Mouse (Mus musculus): ENCODE results near the gene Cbl. TPM values are rescaled to one million over a fixed set of nuclear protein-coding genes. Genes with fewer than 3 reads are reported as not detected.

Cbl gene
- 13.4 and 17.3 TPM in 2 replicates for polyA plus RNA-seq (2014; fragmentation: Nextera tagmentation; extraction: Ambion mirVana)

DNA sequence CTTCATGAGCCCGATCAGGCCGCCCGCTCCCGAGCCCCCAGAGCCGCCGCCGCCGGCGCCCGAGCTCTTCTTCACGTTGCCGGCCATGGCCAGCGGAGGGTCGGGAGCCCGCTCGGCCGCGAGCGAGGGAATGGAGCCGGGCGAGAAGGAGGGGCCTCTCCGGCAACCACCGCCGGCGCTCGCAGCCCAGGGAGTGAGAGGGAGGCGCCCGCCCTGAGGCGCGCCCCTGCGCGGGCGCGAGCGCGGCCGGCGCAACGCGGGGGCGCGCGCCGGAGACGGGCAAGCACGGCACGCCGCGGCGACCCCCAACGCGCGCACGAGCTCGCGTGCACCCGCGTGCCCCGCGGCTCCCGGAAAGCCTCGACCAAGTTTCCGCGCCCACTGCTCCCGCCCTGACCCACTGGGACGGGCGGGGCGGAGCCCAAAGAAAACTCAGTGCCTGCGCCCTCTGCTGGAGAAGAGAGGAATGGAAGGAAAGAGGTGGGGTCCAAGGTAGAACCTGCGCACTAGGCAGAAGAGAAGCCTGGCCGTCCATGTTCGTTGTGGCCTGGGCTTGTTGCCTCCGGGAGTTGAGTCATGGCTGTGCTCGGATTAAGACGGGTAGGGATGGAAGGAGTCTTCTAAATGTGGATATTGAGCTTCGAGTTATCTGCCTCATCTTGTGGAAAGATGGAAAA, at the start of gene Cbl:
Gene Cbl (minus strand): TSS at position 248 of the 677 bp plus-strand sequence.
- H3K4me3 ChIP-seq (ENCODE audit: low read depth, low read length): peak within 1 kb of the TSS; percentile 82
- peak; percentile 94 for ATAC-seq
- no peaks in the 10 kb centered on the region for H3K27me3 ChIP-seq (replicated peaks; ENCODE audit: control insufficient read depth, insufficient read depth, low read length)
- WGBS: under 1% methylated on average over 72 of the region's 76 CpGs
- peak; percentile 98 for DNase-seq (ENCODE audit: low spot score)
- H3K27ac ChIP-seq (ENCODE audit: low read depth, low read length): peak within 1 kb of the TSS; percentile 94
- peak within 1 kb of the TSS; percentile 50 for H3K4me2 ChIP-seq (ENCODE audit: low read length)
- H3K9ac ChIP-seq (ENCODE audit: low read length): peak within 1 kb of the TSS; percentile 96
- H3K4me1 ChIP-seq (ENCODE audit: control insufficient read depth, insufficient read depth, low read length): peaks cover 10% of the 10 kb centered on the region
- H3K36me3 ChIP-seq (ENCODE audit: control insufficient read depth, insufficient read depth, low read length): no peaks in the 10 kb centered on the region
- H3K9me3 ChIP-seq (replicated peaks; ENCODE audit: control insufficient read depth, low read length): no peaks in the 10 kb centered on the region

DNA sequence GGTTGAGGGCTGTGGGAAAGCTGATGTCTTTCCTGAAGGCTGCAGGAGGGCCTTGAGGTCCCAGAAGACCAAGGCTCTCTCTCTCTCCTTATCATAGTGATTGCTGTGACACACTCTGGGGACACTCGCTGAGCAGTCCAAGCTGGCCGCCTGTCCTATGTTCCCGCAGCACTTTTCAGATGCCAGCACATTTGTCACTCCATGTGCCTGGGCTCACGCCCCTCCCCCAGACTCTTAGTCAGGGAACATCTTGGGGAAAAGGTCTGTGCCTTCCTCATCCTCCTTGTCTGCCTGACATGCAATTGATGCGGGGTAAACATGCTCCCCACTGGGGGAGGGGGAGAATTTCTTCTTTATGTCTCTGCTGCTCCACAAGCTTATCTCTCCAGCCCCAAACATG, 49.3 kb upstream of the Cbl start:
- DNase-seq (ENCODE audit: low spot score): no peak
- peaks cover 35% of the 10 kb centered on the region for H3K36me3 ChIP-seq (ENCODE audit: control insufficient read depth, insufficient read depth, low read length)
- peaks cover 7% of the 10 kb centered on the region for H3K4me1 ChIP-seq (ENCODE audit: control insufficient read depth, insufficient read depth, low read length)
- H3K9me3 ChIP-seq (replicated peaks; ENCODE audit: control insufficient read depth, low read length): no peaks in the 10 kb centered on the region
- H3K9ac ChIP-seq (ENCODE audit: low read length): no peak overlapping the region
- no peak overlapping the region for H3K27ac ChIP-seq (ENCODE audit: low read depth, low read length)
- 81% methylated on average over 5 of the region's 5 CpGs for WGBS
- ATAC-seq: no peak
- H3K4me3 ChIP-seq (ENCODE audit: low read depth, low read length): no peak overlapping the region
- H3K4me2 ChIP-seq (ENCODE audit: low read length): no peak overlapping the region
- H3K27me3 ChIP-seq (replicated peaks; ENCODE audit: control insufficient read depth, insufficient read depth, low read length): no peaks in the 10 kb centered on the region

DNA sequence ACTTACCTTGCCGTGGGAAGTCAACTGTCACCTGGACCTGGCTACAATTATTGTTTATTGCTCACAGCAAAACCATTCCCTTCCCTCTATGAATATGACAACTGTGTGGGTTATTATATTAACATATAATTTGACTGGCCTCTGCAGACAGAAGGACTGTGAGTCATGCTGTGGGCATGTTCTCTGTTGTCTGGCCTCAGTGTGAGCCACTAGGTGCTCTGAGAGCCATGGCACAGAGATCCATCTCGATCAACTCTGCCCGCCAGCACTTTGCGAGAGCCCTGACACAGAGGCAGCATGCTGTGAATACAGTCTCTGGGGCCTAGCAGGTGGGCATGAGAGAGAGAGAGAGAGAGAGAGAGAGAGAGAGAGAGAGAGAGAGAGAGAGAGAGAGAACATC, 36.1 kb upstream of the Cbl start:
- H3K4me1 ChIP-seq (ENCODE audit: control insufficient read depth, insufficient read depth, low read length): peaks cover 4% of the 10 kb centered on the region
- H3K9me3 ChIP-seq (replicated peaks; ENCODE audit: control insufficient read depth, low read length): no peaks in the 10 kb centered on the region
- H3K27ac ChIP-seq (ENCODE audit: low read depth, low read length): no peak overlapping the region
- no peak overlapping the region for H3K4me3 ChIP-seq (ENCODE audit: low read depth, low read length)
- DNase-seq (ENCODE audit: low spot score) (no peak), ATAC-seq (no peak)
- no peak overlapping the region for H3K9ac ChIP-seq (ENCODE audit: low read length)
- no peak overlapping the region for H3K4me2 ChIP-seq (ENCODE audit: low read length)
- peaks cover 18% of the 10 kb centered on the region for H3K36me3 ChIP-seq (ENCODE audit: control insufficient read depth, insufficient read depth, low read length)
- 76% methylated on average over 4 of the region's 4 CpGs for WGBS
- H3K27me3 ChIP-seq (replicated peaks; ENCODE audit: control insufficient read depth, insufficient read depth, low read length): no peaks in the 10 kb centered on the region

DNA sequence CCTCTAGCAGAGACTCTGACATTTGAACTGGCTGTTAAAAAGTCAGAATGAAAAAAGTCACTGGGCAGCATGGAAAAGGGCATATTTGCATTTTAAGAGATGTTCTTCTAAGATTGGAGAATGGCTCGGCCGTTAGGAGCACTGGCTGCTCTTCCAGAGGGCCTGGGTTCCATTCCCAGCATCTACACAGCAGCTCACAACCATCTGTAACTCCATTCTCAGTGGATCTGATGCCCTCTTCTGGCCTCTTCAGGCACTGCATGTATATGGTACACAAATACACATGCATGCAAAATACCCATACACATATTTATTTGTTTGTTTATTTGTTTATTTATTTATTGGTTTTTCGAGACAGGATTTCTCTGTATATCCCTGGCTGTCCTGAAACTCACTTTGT, 35.2 kb upstream of the Cbl start:
- Histone ChIP-seq H3K27ac (ENCODE audit: low read depth, low read length) (no peak overlapping the region), H3K4me3 (ENCODE audit: low read depth, low read length) (no peak overlapping the region), H3K9me3 (replicated peaks; ENCODE audit: control insufficient read depth, low read length) (no peaks in the 10 kb centered on the region), H3K36me3 (ENCODE audit: control insufficient read depth, insufficient read depth, low read length) (peaks cover 10% of the 10 kb centered on the region), H3K9ac (ENCODE audit: low read length) (no peak overlapping the region), H3K4me2 (ENCODE audit: low read length) (no peak overlapping the region), H3K27me3 (replicated peaks; ENCODE audit: control insufficient read depth, insufficient read depth, low read length) (no peaks in the 10 kb centered on the region), H3K4me1 (ENCODE audit: control insufficient read depth, insufficient read depth, low read length) (peaks cover 4% of the 10 kb centered on the region)
- DNase-seq (ENCODE audit: low spot score) (no peak), ATAC-seq (no peak)
- 80% methylated on average over 3 of the region's 3 CpGs for WGBS

DNA sequence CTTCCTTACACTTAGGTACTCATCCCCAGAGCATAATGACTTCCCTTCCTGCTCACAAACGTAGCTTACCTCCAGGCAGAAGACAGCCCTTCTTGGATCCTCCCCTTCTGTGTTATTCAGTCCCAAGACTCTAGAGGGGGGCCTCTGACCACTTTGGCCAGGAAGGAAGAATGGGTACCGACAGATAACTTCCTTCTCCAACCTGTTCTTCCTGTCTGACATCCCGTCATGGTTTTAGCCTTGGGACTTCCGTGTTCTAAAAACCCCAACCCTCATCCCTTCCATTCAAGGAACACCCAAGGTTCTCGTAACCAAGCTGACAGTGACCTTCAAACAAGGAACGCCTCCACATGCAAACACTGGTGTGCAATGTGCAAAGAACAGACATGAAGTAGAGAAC, 34.6 kb upstream of the Cbl start, which contains the start of gene Nlrx1:
Gene Nlrx1 (minus strand): TSS at position 168 of the 400 bp plus-strand sequence.
- peak within 1 kb of the TSS; percentile 35; the same call in 1 of the 2 replicates for H3K27ac ChIP-seq (ENCODE audit: low read depth, low read length)
- H3K4me3 ChIP-seq (ENCODE audit: low read depth, low read length): peak within 1 kb of the TSS; percentile 28
- DNase-seq (ENCODE audit: low spot score): no peak
- ATAC-seq: no peak
- H3K27me3 ChIP-seq (replicated peaks; ENCODE audit: control insufficient read depth, insufficient read depth, low read length): no peaks in the 10 kb centered on the region
- H3K4me1 ChIP-seq (ENCODE audit: control insufficient read depth, insufficient read depth, low read length): peaks cover 4% of the 10 kb centered on the region
- H3K36me3 ChIP-seq (ENCODE audit: control insufficient read depth, insufficient read depth, low read length): peaks cover 3% of the 10 kb centered on the region; the same call in 1 of the 2 replicates
- peak within 1 kb of the TSS; percentile 69 for H3K9ac ChIP-seq (ENCODE audit: low read length)
- H3K9me3 ChIP-seq (replicated peaks; ENCODE audit: control insufficient read depth, low read length): no peaks in the 10 kb centered on the region
- 90% methylated on average over 6 of the region's 6 CpGs for WGBS
- H3K4me2 ChIP-seq (ENCODE audit: low read length): peak within 1 kb of the TSS; percentile 63

DNA sequence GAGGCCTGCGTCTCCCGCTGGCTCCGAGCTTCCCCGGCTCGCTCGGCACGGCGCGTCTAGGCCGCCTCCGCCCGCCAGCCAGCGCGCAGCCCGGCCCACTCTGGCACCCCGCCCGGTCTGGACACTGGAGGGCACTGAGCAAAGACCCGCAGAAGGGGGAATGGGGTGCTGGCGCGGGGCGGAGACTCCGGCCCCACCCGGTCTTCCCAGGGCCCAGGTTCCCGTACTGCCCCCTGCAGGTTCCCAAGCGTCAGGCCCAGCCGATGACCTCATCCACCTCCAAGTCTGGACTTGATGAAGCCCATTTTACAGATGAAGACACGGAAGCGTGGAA, 34.1 kb upstream of the Cbl start:
- DNase-seq (ENCODE audit: low spot score) (peak; percentile 81), ATAC-seq (peak; percentile 90)
- WGBS: 7% methylated on average over 28 of the region's 28 CpGs
- Histone ChIP-seq H3K27me3 (replicated peaks; ENCODE audit: control insufficient read depth, insufficient read depth, low read length) (no peaks in the 10 kb centered on the region), H3K27ac (ENCODE audit: low read depth, low read length) (peak overlapping the region; percentile 35; the same call in 1 of the 2 replicates), H3K4me2 (ENCODE audit: low read length) (peak overlapping the region; percentile 63), H3K9ac (ENCODE audit: low read length) (peak overlapping the region; percentile 69), H3K9me3 (replicated peaks; ENCODE audit: control insufficient read depth, low read length) (no peaks in the 10 kb centered on the region), H3K36me3 (ENCODE audit: control insufficient read depth, insufficient read depth, low read length) (no peaks in the 10 kb centered on the region), H3K4me3 (ENCODE audit: low read depth, low read length) (peak overlapping the region; percentile 28), H3K4me1 (ENCODE audit: control insufficient read depth, insufficient read depth, low read length) (peaks cover 4% of the 10 kb centered on the region)

DNA sequence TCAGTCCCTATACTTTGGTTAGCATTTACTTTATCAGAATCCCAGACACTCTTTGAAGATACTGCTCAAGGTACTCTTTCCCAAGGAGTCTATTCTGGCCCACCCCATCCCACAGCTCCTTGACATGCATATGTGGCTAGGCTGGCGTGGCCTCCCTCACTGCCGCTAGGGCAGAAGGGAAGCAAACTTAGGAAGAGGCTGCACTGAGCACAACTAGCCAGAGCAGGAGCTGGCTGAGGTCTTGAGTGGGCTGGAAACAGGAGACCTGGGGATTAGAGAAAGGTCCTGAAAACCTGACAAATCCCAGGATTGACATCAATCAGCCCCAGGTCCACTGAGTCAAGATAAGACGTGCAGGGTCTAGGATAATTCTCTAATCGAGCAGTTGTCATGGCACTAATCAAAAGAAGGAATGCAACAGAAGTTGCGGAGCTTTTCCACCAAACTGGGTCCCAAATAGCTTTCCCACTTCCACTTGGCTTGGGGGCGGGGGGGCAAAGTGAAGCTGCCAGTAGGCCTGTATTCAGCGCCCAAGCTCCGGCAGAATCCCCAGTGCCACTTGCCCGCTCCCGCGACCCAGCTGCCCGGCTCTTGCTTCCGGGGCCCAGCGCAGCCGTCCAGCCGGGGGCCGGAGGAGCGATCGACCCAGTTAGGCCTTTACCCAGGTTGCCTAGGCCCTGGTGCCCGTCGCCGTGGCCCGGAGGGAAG, 33.6 kb upstream of the Cbl start:
- Histone ChIP-seq H3K9ac (ENCODE audit: low read length) (peak overlapping the region; percentile 69), H3K27me3 (replicated peaks; ENCODE audit: control insufficient read depth, insufficient read depth, low read length) (no peaks in the 10 kb centered on the region), H3K4me1 (ENCODE audit: control insufficient read depth, insufficient read depth, low read length) (peaks cover 4% of the 10 kb centered on the region), H3K4me2 (ENCODE audit: low read length) (peak overlapping the region; percentile 63), H3K27ac (ENCODE audit: low read depth, low read length) (peak overlapping the region; percentile 35; the same call in 1 of the 2 replicates), H3K9me3 (replicated peaks; ENCODE audit: control insufficient read depth, low read length) (no peaks in the 10 kb centered on the region), H3K4me3 (ENCODE audit: low read depth, low read length) (peak overlapping the region; percentile 28), H3K36me3 (ENCODE audit: control insufficient read depth, insufficient read depth, low read length) (no peaks in the 10 kb centered on the region)
- WGBS: 6% methylated on average over 19 of the region's 23 CpGs
- DNase-seq (ENCODE audit: low spot score) (peak; percentile 17), ATAC-seq (peak; percentile 33)

DNA sequence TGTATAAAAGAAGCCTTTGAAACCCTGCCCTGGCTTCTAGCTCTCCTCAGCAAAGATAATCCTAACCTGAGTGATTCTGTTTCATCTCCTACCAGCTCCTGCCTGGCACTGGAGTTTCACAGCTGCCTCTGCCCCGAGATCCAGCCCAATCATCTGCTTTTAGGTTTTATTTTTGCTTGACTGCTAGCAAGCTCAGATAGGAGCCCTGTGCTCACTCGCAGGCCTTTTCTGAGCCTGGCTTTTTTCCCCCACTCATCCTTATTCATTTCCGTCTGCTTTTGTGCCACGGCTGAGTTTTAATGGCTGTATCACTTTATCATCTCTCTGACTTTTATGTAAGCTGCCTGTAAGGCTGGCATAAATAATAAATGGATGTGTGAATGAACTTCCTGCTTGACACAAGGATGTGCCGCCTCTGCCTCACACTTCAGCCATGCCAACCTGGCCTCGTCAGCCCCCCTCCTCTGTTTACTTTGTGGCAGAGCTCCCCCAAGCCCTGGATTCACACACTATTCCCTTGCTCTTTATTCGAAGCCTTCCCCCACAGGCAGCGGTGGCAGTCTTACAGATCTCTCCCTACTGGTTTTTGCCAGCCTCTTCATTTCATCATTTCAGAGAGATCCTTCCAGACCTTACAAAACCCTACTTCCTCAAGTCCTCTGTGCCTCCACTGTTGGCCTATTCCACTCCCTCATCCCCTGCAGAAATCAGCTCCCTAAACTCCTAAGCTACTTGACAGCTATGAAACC, 32.8 kb upstream of the Cbl start:
- H3K4me3 ChIP-seq (ENCODE audit: low read depth, low read length): no peak overlapping the region
- peak overlapping the region; percentile 5; the same call in 1 of the 2 replicates for H3K27ac ChIP-seq (ENCODE audit: low read depth, low read length)
- H3K27me3 ChIP-seq (replicated peaks; ENCODE audit: control insufficient read depth, insufficient read depth, low read length): no peaks in the 10 kb centered on the region
- DNase-seq (ENCODE audit: low spot score) (no peak), ATAC-seq (no peak)
- WGBS: 60% methylated on average over 8 of the region's 8 CpGs
- no peaks in the 10 kb centered on the region for H3K9me3 ChIP-seq (replicated peaks; ENCODE audit: control insufficient read depth, low read length)
- no peaks in the 10 kb centered on the region for H3K36me3 ChIP-seq (ENCODE audit: control insufficient read depth, insufficient read depth, low read length)
- no peak overlapping the region for H3K9ac ChIP-seq (ENCODE audit: low read length)
- H3K4me2 ChIP-seq (ENCODE audit: low read length): no peak overlapping the region
- H3K4me1 ChIP-seq (ENCODE audit: control insufficient read depth, insufficient read depth, low read length): peaks cover 4% of the 10 kb centered on the region
